Mouse (Mus musculus) inflammation-experienced regulatory T-cells, adult 6 months (primary cell): ENCODE measurements around the gene Eno4. TPM values are rescaled to one million over a fixed set of nuclear protein-coding genes. Genes with fewer than 3 reads are reported as not detected.
A peak's percentile ranks its signal among the peaks of the same experiment; 100 is the strongest.
"Not testable (repeated sequence)": the region's sequence is repeated elsewhere in the genome, so short reads cannot be mapped to it uniquely, and the experiment has no call there.

Experiments
- ATAC-seq: one replicate; pipeline ENCODE4 v1.8.0; 2017
- polyA plus RNA-seq, 3 experiments: library from polyadenylated mRNA; unstranded; fragments of 100-300 nt; shearing (Covaris generic); gene quantifications; one replicate each; pipeline ENCODE4 v1.2.1; 2017

Gene Eno4
- not detected for polyA plus RNA-seq

- peak; percentile 96 for ATAC-seq
Observed at GRCm38 (mm10) chr19:58942841-58943828, at the start of gene Eno4, which contains the start of gene Hspa12a. Gene Eno4 (plus strand): TSS chr19:58943425. Gene Hspa12a (minus strand): TSS chr19:58943654.

- no peak for ATAC-seq
Observed at GRCm38 (mm10) chr19:58896216-58896615, 47.0 kb upstream of the Eno4 start.

GRCm38 (mm10) chr19:58900471-58900870 is 42.8 kb upstream of the Eno4 start:
- ATAC-seq = not testable (repeated sequence)

GRCm38 (mm10) chr19:58903079-58903898 is 39.9 kb upstream of the Eno4 start:
- ATAC-seq = no peak

GRCm38 (mm10) chr19:58903899-58904327 is 39.3 kb upstream of the Eno4 start:
- peak; percentile 61 for ATAC-seq

GRCm38 (mm10) chr19:58906685-58907084 is 36.5 kb upstream of the Eno4 start:
- ATAC-seq = no peak

GRCm38 (mm10) chr19:58908018-58908417 is 35.2 kb upstream of the Eno4 start:
- ATAC-seq = peak; percentile 35

- ATAC-seq = peak; percentile 50
Observed at GRCm38 (mm10) chr19:58910941-58911368, 32.3 kb upstream of the Eno4 start.

GRCm38 (mm10) chr19:58911386-58911785 is 31.8 kb upstream of the Eno4 start:
- ATAC-seq = peak; percentile 65

- ATAC-seq = no peak
Observed at GRCm38 (mm10) chr19:58913301-58913700, 29.9 kb upstream of the Eno4 start.

- ATAC-seq = no peak
Observed at GRCm38 (mm10) chr19:58918597-58918996, 24.6 kb upstream of the Eno4 start.

GRCm38 (mm10) chr19:58919148-58919547 is 24.1 kb upstream of the Eno4 start:
- no peak for ATAC-seq

GRCm38 (mm10) chr19:58931081-58931800 is 12.0 kb upstream of the Eno4 start:
- ATAC-seq = no peak

- ATAC-seq = no peak
Observed at GRCm38 (mm10) chr19:58933062-58933461, 10.2 kb upstream of the Eno4 start.

- ATAC-seq = no peak
Observed at GRCm38 (mm10) chr19:58945959-58946358, 2.7 kb downstream of the Eno4 start.

- no peak for ATAC-seq
Observed at GRCm38 (mm10) chr19:58951521-58951920, 8.3 kb downstream of the Eno4 start.

- no peak for ATAC-seq
Observed at GRCm38 (mm10) chr19:58952236-58952635, 9.0 kb downstream of the Eno4 start.

- ATAC-seq = no peak
Observed at GRCm38 (mm10) chr19:58954779-58955178, 11.6 kb downstream of the Eno4 start.

GRCm38 (mm10) chr19:58963011-58963410 is 19.8 kb downstream of the Eno4 start:
- ATAC-seq = no peak

GRCm38 (mm10) chr19:58968731-58969506 is 25.7 kb downstream of the Eno4 start:
- ATAC-seq = no peak

GRCm38 (mm10) chr19:58970826-58971225 is 27.6 kb downstream of the Eno4 start:
- no peak for ATAC-seq

- no peak for ATAC-seq
Observed at GRCm38 (mm10) chr19:58974126-58974525, 30.9 kb downstream of the Eno4 start.
